In the genomic region with DNA sequence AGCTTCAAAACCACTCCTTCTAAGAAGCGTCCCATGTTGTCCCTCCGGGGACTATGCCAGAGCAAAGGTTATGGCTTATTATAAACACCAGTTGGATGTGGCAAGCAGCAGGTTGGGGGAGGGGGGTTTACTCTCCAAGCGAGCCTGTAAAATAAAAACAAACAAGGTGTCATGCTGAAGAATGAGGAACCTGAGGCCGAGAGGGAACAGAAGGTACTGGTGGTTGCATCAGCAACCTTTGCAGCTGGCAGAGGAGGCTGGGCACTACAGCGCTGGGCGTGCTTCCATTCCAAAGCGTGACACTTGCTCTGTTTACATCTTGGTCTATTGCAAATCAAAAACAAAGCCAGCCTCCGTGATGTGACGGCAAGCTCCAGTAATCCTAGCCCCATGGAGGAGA, we compare ENCODE assay signal across 14 mouse cellular contexts. TPM values are rescaled to one million over a fixed set of nuclear protein-coding genes. Genes with fewer than 3 reads are reported as not detected.
A peak's percentile ranks its signal among the peaks of the same experiment; 100 is the strongest.
DNase-seq lines count a peak whose midpoint lies in the region; ATAC-seq and TF ChIP-seq lines count a peak whose summit lies in the region.
"Had no signal": no experiment of that assay in that cellular context is flagged by ENCODE, and none has a peak within 500 bp of the region (broad histone marks: within the 10 kb centered on the region; RNA-seq: fewer than 3 reads in every experiment).

No protein-coding gene starts in this region.

- no peak overlapping the region for H3K4me3 ChIP-seq in CH12.LX (replicated peaks in 1 of 3; ENCODE audit: low read depth in 2 of 3, low read length in 2 of 3, poor library complexity in 1 of 3)
- H3K4me3 ChIP-seq in liver, embryonic 13.5 days (replicated peaks), result no peak overlapping the region
- no peak overlapping the region for H3K4me3 ChIP-seq in heart, embryonic 12.5 days
- H3K4me3 ChIP-seq: heart, embryonic 15.5 days; limb, embryonic 10.5 days had no signal

- peak overlapping the region; percentile 30; the same call in 1 of the 2 replicates for H3K9ac ChIP-seq in CH12.LX (ENCODE audit: insufficient read depth, low read depth)
- no peak overlapping the region for H3K9ac ChIP-seq in liver, embryonic 13.5 days
- no peak overlapping the region for H3K9ac ChIP-seq in heart, embryonic 12.5 days
- H3K9ac ChIP-seq: heart, embryonic 15.5 days; neural tube, embryonic 15.5 days had no signal

- no peak for TF ChIP-seq CTCF in CH12.LX (conservative IDR thresholded peaks at IDR 0.05 in 1 of 2, IDR thresholded peaks at IDR 0.05 in 1 of 2; ENCODE audit: low read depth in 2 of 2, low read length in 2 of 2)

- no peak for ATAC-seq in liver, embryonic 13.5 days (ENCODE audit: low read depth)
- ATAC-seq in heart, embryonic 12.5 days (ENCODE audit: insufficient number of reproducible peaks, low FRiP score), result no peak

- 39% methylated on average over 9 of the region's 9 CpGs for WGBS in liver, embryonic 13.5 days (ENCODE audit: insufficient replicate concordance)
- 49% methylated on average over 9 of the region's 9 CpGs for WGBS in heart, embryonic 12.5 days

- peaks cover 23 to 48% of the 10 kb centered on the region in 2 experiments for H3K4me1 ChIP-seq in CH12.LX (ENCODE audit: control insufficient read depth in 1 of 2, insufficient read depth in 2 of 2)
- peaks cover 62% of the 10 kb centered on the region for H3K4me1 ChIP-seq in liver, embryonic 13.5 days (replicated peaks)
- H3K4me1 ChIP-seq in heart, embryonic 12.5 days (replicated peaks), result peaks cover 17% of the 10 kb centered on the region

- in situ Hi-C loops in CH12.LX (cut with MboI; ENCODE audit: low pct_ligation_motif_present, low pct_unique_long_range_greater_than_20kb, low sequenced_read_pairs), result loop anchor here (10.0 to 25.0 kb wide), 2 partner anchors 364 to 857 kb away; a partner anchor contains a TSS

- no peak for TF ChIP-seq RAD21 in CH12.LX (IDR thresholded peaks at IDR 0.05; ENCODE audit: low read depth, low read length)

- dilution Hi-C loops in CH12.LX (cut with MboI; ENCODE audit: extremely low pct_ligation_motif_present, extremely low pct_unique_long_range_greater_than_20kb, low sequenced_read_pairs), result no loop called here

- H3K9me3 ChIP-seq in CH12.LX (replicated peaks; ENCODE audit: low read length), result no peaks in the 10 kb centered on the region
- H3K9me3 ChIP-seq in liver, embryonic 13.5 days (replicated peaks), result no peaks in the 10 kb centered on the region
- no peaks in the 10 kb centered on the region for H3K9me3 ChIP-seq in heart, embryonic 12.5 days (replicated peaks)
- H3K9me3 ChIP-seq: heart, embryonic 15.5 days; limb, embryonic 10.5 days; neural tube, embryonic 15.5 days had no signal

- TF ChIP-seq POLR2A in CH12.LX (IDR thresholded peaks at IDR 0.05; ENCODE audit: low read depth, low read length), result no peak

- H3K4me2 ChIP-seq in CH12.LX (ENCODE audit: insufficient read depth, low read depth, poor library complexity, severe bottlenecking), result peak overlapping the region; percentile 58
- 0 out of 2 replicates have a peak overlapping the region, but pooled peaks have one; percentile 99 for H3K4me2 ChIP-seq in liver, embryonic 13.5 days
- no peak overlapping the region for H3K4me2 ChIP-seq in heart, embryonic 12.5 days
- H3K4me2 ChIP-seq: heart, embryonic 15.5 days; midbrain, embryonic 11.5 days; neural tube, embryonic 15.5 days had no signal

- peaks cover 0 to 5% of the 10 kb centered on the region in 2 experiments for H3K36me3 ChIP-seq in CH12.LX (replicated peaks in 1 of 2; ENCODE audit: control insufficient read depth in 1 of 2, insufficient read depth in 1 of 2, low read length in 1 of 2)
- H3K36me3 ChIP-seq in liver, embryonic 13.5 days, result no peaks in the 10 kb centered on the region
- H3K36me3 ChIP-seq in heart, embryonic 12.5 days, result no peaks in the 10 kb centered on the region
- H3K36me3 ChIP-seq: heart, embryonic 15.5 days; limb, embryonic 10.5 days; neural tube, embryonic 15.5 days had no signal

- peaks cover 22% of the 10 kb centered on the region for H3K79me2 ChIP-seq in CH12.LX (replicated peaks; ENCODE audit: control insufficient read depth, extremely low read depth, insufficient read depth, poor library complexity, severe bottlenecking)

- peaks cover 9% of the 10 kb centered on the region for H3K27me3 ChIP-seq in CH12.LX (replicated peaks)
- no peaks in the 10 kb centered on the region for H3K27me3 ChIP-seq in liver, embryonic 13.5 days
- H3K27me3 ChIP-seq in heart, embryonic 12.5 days (replicated peaks), result no peaks in the 10 kb centered on the region
- H3K27me3 ChIP-seq: heart, embryonic 15.5 days had no signal

- intact Hi-C loops in left cerebral cortex, postnatal 14 days (cut with DNase I), result no loop called here

- peak; percentile 62 for DNase-seq in gastrocnemius, postnatal 25 days
- DNase-seq in gastrocnemius, postnatal 10 days, result no peak
- peak; percentile 76 for DNase-seq in CH12.LX (ENCODE audit: extremely low read depth)
- no peak for DNase-seq in liver, embryonic 13.5 days
- peak; percentile 46 to 61 for DNase-seq in lung, postnatal 4 days
- no peak for DNase-seq in left cerebral cortex, postnatal 14 days (ENCODE audit: low spot score in 2 of 2)
- DNase-seq in left cerebral cortex, adult 8-10 months (ENCODE audit: low spot score in 2 of 2), result no peak
- DNase-seq: kidney, postnatal 4 days; thymus, adult 2 months had no signal

- peak; percentile 44; the same call in 1 of the 2 replicates for TF ChIP-seq EP300 in CH12.LX (IDR thresholded peaks at IDR 0.05; ENCODE audit: low read length)

- peak overlapping the region; percentile 54 for H3K27ac ChIP-seq in CH12.LX (ENCODE audit: insufficient read depth, low read depth)
- H3K27ac ChIP-seq in liver, embryonic 13.5 days, result peak overlapping the region; percentile 50
- no peak overlapping the region for H3K27ac ChIP-seq in heart, embryonic 12.5 days (ENCODE audit: poor library complexity, severe bottlenecking)
- H3K27ac ChIP-seq: heart, embryonic 15.5 days; limb, embryonic 10.5 days; neural tube, embryonic 15.5 days had no signal

TF ChIP-seq in CH12.LX, 34 proteins besides CTCF, POLR2A, EP300 and RAD21 (continues in another document):
- TF ChIP-seq E2F4 (IDR thresholded peaks at IDR 0.05; ENCODE audit: insufficient replicate concordance, low read depth, low read length) (no peak), TBP (conservative IDR thresholded peaks at IDR 0.05; ENCODE audit: low read depth, low read length) (no peak), TCF12 (IDR thresholded peaks at IDR 0.05; ENCODE audit: low read depth, low read length) (no peak), JUND (conservative IDR thresholded peaks at IDR 0.05; ENCODE audit: low read depth, low read length) (no peak), NRF1 (IDR thresholded peaks at IDR 0.05; ENCODE audit: low read depth, low read length) (no peak), USF1 (IDR thresholded peaks at IDR 0.05; ENCODE audit: low read depth, low read length) (no peak), MAZ (IDR thresholded peaks at IDR 0.05; ENCODE audit: low read depth, low read length) (no peak), PAX5 (IDR thresholded peaks at IDR 0.05; ENCODE audit: low read length) (no peak), ZMIZ1 (IDR thresholded peaks at IDR 0.05; ENCODE audit: low read depth, low read length) (no peak), MAX (IDR thresholded peaks at IDR 0.05; ENCODE audit: low read length) (no peak; the same call in 1 of the 2 replicates), IRF4 (IDR thresholded peaks at IDR 0.05; ENCODE audit: low read depth, low read length) (0 out of 2 replicates have a peak, but pooled peaks have one; percentile 29), MXI1 (IDR thresholded peaks at IDR 0.05; ENCODE audit: low read depth, low read length) (peak; percentile 56; the same call in 1 of the 2 replicates), SMC3 (IDR thresholded peaks at IDR 0.05; ENCODE audit: low read depth, low read length) (no peak), POLR2AphosphoS2 (IDR thresholded peaks at IDR 0.05; ENCODE audit: low read depth, low read length) (no peak), KAT2A (IDR thresholded peaks at IDR 0.05; ENCODE audit: insufficient replicate concordance, low read length) (no peak), MAFK (IDR thresholded peaks at IDR 0.05; ENCODE audit: insufficient replicate concordance, low read length) (no peak), NELFE (IDR thresholded peaks at IDR 0.05; ENCODE audit: low read depth, low read length) (no peak), SIN3A (IDR thresholded peaks at IDR 0.05; ENCODE audit: low read length) (peak; percentile 49; the same call in 1 of the 2 replicates)

RNA-seq across cellular contexts. Expression of a gene that starts 1.9 kb away (rescaled TPM):
- 100 to 1,000 TPM in 1 of 2 experiments, 10 to 100 TPM in 1; 89.8 to 109 TPM for total RNA-seq in gastrocnemius, postnatal 25 days (2021)
- total RNA-seq in gastrocnemius, postnatal 10 days (2021), result 10 to 100 TPM; 59.6 to 70.3 TPM
- total RNA-seq in CH12.LX (2012; rRNA removed) (13.2 and 13.9 TPM in 2 replicates), CH12.LX (2014; rRNA removed) (9.2 and 14.2 TPM in 2 replicates)
- 24.7 and 31.9 TPM in 2 replicates for polyA plus RNA-seq in CH12.LX (2012; ENCODE audit: insufficient read length, low read depth)
- 10.4 and 11.3 TPM in 2 replicates for polyA plus RNA-seq in liver, embryonic 13.5 days (2015; fragmentation: Nextera tagmentation; extraction: Ambion mirVana)
- 100 to 1,000 TPM; 101 to 104 TPM for total RNA-seq in left cerebral cortex, postnatal 14 days (2021)
- 100 to 1,000 TPM in 3 of 4 experiments, 10 to 100 TPM in 1; 94.5 to 107 (median 104) TPM for total RNA-seq in left cerebral cortex, adult 8-10 months (2022)
- 13.7 and 15.7 TPM in 2 replicates for polyA plus RNA-seq in heart, embryonic 12.5 days (2016; fragmentation: Nextera tagmentation; extraction: Ambion mirVana)

RNA-seq across cellular contexts. Expression of a gene that starts 9.7 kb away (rescaled TPM):
- total RNA-seq in gastrocnemius, postnatal 25 days (2021), result 100 to 1,000 TPM; 124 to 134 TPM
- total RNA-seq in gastrocnemius, postnatal 10 days (2021), result 100 to 1,000 TPM; 101 to 106 TPM
- total RNA-seq in CH12.LX (2012; rRNA removed), result 49.4 and 55.8 TPM in 2 replicates
- 48.9 and 53.7 TPM in 2 replicates for total RNA-seq in CH12.LX (2014; rRNA removed)
- 45.7 and 56.2 TPM in 2 replicates for polyA plus RNA-seq in CH12.LX (2012; ENCODE audit: insufficient read length, low read depth)
- 135 and 144 TPM in 2 replicates for polyA plus RNA-seq in liver, embryonic 13.5 days (2015; fragmentation: Nextera tagmentation; extraction: Ambion mirVana)
- total RNA-seq in left cerebral cortex, postnatal 14 days (2021), result 100 to 1,000 TPM; 181 to 183 TPM
- total RNA-seq in left cerebral cortex, adult 8-10 months (2022), result 100 to 1,000 TPM; 159 to 187 (median 173) TPM
- polyA plus RNA-seq in heart, embryonic 12.5 days (2016; fragmentation: Nextera tagmentation; extraction: Ambion mirVana), result 176 and 182 TPM in 2 replicates

RNA-seq across cellular contexts. Expression of a gene that starts 36.3 kb away (rescaled TPM):
- total RNA-seq in gastrocnemius, postnatal 25 days (2021), result not detected
- not detected for total RNA-seq in gastrocnemius, postnatal 10 days (2021)
- total RNA-seq in CH12.LX (2012; rRNA removed), result not detected in 2 replicates
- not detected in 2 replicates for total RNA-seq in CH12.LX (2014; rRNA removed)
- not detected in 2 replicates for polyA plus RNA-seq in CH12.LX (2012; ENCODE audit: insufficient read length, low read depth)
- polyA plus RNA-seq in liver, embryonic 13.5 days (2015; fragmentation: Nextera tagmentation; extraction: Ambion mirVana), result not detected in 2 replicates
- total RNA-seq in left cerebral cortex, postnatal 14 days (2021), result not detected
- not detected for total RNA-seq in left cerebral cortex, adult 8-10 months (2022)
- polyA plus RNA-seq in heart, embryonic 12.5 days (2016; fragmentation: Nextera tagmentation; extraction: Ambion mirVana), result not detected in 2 replicates
- polyA plus RNA-seq: heart, embryonic 15.5 days; limb, embryonic 10.5 days; midbrain, embryonic 11.5 days; neural tube, embryonic 15.5 days had no signal

Comparison
In these comparisons a context has a peak if more than half of its experiments do, and no peak if none do; other contexts are left out.
1. DNase-seq: peak in gastrocnemius, postnatal 25 days (single experiment), CH12.LX (single experiment) and lung, postnatal 4 days (2 of 2); none in gastrocnemius, postnatal 10 days (single experiment), liver, embryonic 13.5 days (single experiment), left cerebral cortex, postnatal 14 days (0 of 2) and left cerebral cortex, adult 8-10 months (0 of 2).